Mouse (Mus musculus) regulatory T cell (primary cell): ENCODE measurements at regions not wholly inside any gene's neighbourhood (a gene's known extent, or its start where the extent isn't known, plus 50 kb on each side); places are given as distances from the start of the nearest gene placed in this dataset.

Experiments
- in situ Hi-C: fragments of 300-600 bp; cut with MboI, MseI; formaldehyde crosslinking; loops from one replicate; pipeline ENCODE4 v1.15.1; 2025; ENCODE audit warnings: high pct_unique_total_duplicates

GRCm38 (mm10) chr4:88941955-88942354, 62.0 kb upstream of the Ifne start:
- in situ Hi-C loops, result loop anchor here (10.0 kb wide), 1 partner anchor 183 kb away; no protein-coding TSS in a partner anchor

GRCm38 (mm10) chr4:88940670-88941069, 60.7 kb upstream of the Ifne start:
- in situ Hi-C loops, result loop anchor here (10.0 kb wide), 1 partner anchor 184 kb away; no protein-coding TSS in a partner anchor

GRCm38 (mm10) chr4:88939397-88939796, 59.4 kb upstream of the Ifne start:
- in situ Hi-C loops, result no loop called here

GRCm38 (mm10) chr4:88938712-88939032, 58.7 kb upstream of the Ifne start:
- in situ Hi-C loops, result no loop called here

- in situ Hi-C loops, result no loop called here
Observed at GRCm38 (mm10) chr4:88937866-88938711, 58.1 kb upstream of the Ifne start.

DNA sequence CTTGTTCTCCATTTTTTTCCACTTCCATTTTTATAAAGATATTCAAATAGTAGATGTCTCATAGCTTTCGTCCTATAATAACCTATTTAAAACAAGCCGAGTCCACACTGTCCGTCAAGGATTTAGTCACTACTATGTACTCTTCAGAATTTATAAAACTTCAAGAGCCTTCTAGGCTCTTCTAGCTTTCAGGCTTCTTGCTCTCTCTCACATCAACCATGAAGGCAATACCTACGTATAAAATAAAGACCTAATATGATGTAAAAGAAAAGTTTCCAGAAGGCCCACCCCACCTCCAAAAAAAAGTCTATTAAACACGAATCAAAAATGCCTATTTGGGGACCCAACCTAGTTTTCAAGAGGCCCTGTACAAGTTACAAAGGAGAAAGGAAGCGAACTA, 57.0 kb upstream of the Ifne start:
- in situ Hi-C loops, result no loop called here

DNA sequence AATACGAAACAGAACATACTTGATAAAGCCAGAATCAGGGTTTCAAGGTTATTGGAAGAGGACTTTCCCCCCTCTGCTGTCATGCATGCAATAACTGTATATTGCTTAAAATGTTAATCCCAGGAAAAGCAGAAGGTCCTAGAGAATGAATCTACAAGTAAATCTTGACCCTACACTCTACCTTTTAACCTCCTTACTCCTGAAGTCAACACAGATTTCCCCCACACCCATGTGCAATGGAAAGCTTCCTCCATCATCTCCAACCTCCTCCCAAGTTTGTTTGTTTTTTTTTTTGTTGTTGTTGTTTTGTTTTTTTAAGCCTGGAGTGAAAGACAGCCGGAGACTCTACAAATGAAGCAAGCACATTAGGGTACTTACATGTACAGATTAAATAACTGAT, 55.9 kb upstream of the Ifne start:
- in situ Hi-C loops, result no loop called here

DNA sequence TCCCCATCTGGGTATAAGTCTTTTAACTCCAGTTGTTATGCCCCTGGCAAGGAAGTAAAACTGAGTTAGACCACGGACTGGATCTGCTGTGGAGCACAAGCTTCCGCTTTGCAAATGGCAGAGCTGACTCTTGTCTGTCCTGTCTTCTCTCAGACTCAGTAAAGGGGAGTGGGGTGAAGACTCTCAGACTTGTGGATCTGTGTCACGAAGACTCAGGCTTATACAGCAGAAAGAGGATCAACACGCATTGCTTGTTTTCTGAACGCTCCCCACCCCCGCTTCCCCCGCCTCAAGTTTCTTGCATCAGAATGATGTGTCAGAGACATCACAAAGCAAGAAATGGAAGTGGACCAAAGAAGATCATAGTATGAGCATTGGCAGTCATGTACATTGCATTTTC, 55.3 kb upstream of the Ifne start:
- in situ Hi-C loops, result no loop called here

- in situ Hi-C loops, result no loop called here
Observed at GRCm38 (mm10) chr4:88934266-88935025, 54.4 kb upstream of the Ifne start.

DNA sequence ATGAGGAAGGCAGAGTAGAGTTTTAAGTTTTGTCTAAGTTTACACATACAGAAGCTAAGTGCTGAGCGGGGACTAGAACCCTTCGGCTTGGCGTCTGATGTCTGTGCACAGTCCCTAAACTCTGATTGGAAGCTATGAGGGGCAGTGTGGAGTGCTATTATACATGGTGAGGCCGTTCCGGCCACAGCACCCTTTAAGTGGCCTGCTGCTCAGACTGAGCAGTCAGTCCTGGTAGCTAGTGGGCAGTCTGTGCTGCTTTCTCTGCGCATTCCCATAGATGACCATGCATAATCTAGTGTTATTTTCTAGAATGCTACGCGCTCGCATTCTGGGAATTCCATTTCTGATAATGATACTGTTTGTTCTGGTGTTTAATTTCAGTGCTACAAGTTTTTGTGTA, 51.2 kb upstream of the Ifne start:
- in situ Hi-C loops, result no loop called here
